Mouse (Mus musculus) embryo, embryonic 11 days (tissue): ENCODE data around the gene Bhlhe23.
A peak's percentile ranks its signal among the peaks of the same experiment; 100 is the strongest.

ENCODE experiments used
- DNase-seq: peaks from one replicate; pipeline ENCODE4 v3.0.0-alpha.2; 2015

Bhlhe23 gene

GRCm38 (mm10) chr2:180776793-180777192 lies at the start of gene Bhlhe23:
Bhlhe23 (minus strand) TSS chr2:180776900.
- no peak for DNase-seq

DNA sequence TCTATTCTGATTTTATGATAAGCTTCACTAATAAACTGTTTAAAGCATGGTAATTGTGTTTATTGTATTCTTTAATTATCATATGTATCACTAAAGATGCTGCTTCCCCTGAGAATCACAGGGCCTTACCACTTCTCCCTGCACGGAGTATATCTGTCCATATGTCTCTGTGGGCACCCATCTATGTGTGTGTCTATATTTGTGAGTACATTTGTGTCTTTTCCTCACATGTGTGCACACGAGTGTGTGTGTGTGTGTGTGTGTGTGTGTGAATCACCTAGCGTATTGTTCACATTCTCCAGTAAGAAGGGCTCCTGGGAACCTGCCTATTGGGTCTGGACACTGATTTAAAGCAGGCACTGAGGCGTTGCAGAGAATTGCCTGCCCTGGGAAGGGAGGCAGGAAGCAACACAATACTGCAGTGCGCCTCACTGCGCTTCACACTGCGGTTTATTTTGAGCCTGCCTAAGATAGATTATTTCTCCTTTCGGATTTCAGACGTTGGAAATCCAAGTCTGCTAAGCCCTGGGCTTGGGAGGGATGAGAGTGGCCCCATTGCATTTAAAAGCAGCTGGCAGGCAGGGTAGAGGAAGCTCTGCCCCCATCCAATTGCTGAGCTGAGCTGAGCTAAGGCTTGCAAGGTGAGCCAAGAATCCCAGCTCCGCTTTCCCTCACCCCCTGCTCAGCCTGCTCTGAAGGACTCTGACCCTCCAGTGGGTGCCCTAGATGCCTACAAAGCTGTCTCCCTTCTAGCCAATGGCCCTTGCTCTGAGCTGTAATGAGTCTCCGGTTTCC lies 48.6 kb upstream of the Bhlhe23 start:
- no peak for DNase-seq

GRCm38 (mm10) chr2:180824724-180825123 lies 48.0 kb upstream of the Bhlhe23 start:
- no peak for DNase-seq

- DNase-seq: no peak
Observed at GRCm38 (mm10) chr2:180824061-180824460, 47.4 kb upstream of the Bhlhe23 start.

DNA sequence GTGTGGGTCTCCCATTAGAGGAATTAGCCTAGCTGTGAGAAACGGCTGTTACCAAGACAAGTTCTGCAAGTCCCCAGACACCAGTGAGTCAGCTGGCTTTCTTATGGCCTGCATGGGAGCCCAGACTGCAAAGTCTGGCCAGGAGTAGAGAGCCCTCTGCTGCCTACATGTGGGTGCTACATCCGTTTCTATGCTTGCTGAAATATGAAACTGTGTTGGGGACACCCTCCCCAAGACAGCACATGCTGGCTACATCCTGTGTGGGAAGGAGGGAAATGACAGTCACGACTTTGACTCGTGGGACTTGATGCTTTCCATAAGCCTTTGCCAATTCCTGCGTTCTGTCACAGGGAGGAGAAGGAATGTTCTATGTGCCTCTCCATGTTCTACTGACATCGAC lies 45.8 kb upstream of the Bhlhe23 start:
- DNase-seq: peak; percentile 51

DNA sequence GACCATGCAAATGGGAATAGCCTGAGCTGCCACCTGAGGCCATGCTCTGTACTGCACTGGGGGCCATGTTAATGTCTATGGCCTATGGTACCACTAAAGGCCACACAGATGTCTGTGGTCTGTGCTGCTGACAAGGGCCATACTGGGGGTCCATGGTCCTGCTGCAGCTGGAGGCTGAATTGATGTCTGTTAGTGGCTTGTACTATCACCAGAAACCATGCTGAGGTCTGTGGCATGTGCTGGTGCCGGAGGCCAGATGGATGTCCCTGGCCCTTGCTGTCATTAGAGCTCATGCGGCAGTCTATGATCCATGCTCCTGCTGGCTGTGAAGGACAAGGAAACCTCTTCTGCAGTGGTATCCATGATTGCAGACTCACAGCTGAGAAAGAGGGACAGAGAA lies 42.8 kb upstream of the Bhlhe23 start:
- DNase-seq: no peak

GRCm38 (mm10) chr2:180816440-180817065 lies 39.9 kb upstream of the Bhlhe23 start:
- no peak for DNase-seq

GRCm38 (mm10) chr2:180813982-180814568 lies 37.4 kb upstream of the Bhlhe23 start:
- no peak for DNase-seq

GRCm38 (mm10) chr2:180811002-180811401 lies 34.3 kb upstream of the Bhlhe23 start:
- no peak for DNase-seq

DNA sequence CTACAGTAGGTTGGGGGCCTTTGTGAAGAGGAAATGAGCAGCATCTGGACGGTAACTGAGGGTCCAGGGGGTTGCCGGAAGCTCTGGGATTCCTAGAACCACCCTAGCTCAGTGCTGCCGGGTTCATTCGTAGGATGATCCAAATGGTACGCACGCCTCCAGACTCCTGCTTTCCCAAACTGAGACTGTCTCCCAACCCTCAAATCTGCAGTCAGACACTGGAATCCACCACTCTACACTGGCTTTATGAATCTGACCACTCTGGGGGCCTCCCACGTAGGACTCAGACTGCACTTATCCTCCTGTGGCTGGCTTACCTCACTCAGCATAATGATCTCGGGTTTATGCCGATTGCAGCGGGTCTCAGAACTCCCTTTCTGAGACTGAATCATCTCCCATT lies 32.8 kb upstream of the Bhlhe23 start:
- DNase-seq: no peak

- DNase-seq: peak; percentile 51
Observed at GRCm38 (mm10) chr2:180805966-180806365, 29.3 kb upstream of the Bhlhe23 start.

GRCm38 (mm10) chr2:180796008-180796407 lies 19.3 kb upstream of the Bhlhe23 start:
- no peak for DNase-seq

DNA sequence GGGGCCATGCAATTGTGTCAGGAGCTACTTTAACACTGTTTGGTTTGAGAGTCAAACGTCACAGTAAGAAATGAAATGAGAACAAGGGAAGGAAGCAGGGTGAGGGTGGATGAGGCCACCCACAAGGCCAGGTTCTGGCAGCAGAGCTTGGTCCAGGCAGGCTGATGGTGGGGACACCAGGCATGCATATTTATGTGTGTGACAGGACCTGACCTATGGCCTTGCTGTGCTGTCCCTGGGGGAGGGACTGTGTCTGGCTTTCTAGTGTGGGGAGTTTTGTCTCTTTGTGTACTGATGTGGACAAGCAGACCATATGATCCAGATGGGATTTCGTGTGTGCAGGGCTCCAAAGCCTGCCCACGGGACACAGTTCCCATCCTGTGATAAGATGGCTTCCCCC lies 18.9 kb upstream of the Bhlhe23 start:
- no peak for DNase-seq

- DNase-seq: no peak
Observed at GRCm38 (mm10) chr2:180794422-180794821, 17.7 kb upstream of the Bhlhe23 start.

GRCm38 (mm10) chr2:180791674-180792073 lies 15.0 kb upstream of the Bhlhe23 start:
- DNase-seq: peak; percentile 66

GRCm38 (mm10) chr2:180788843-180789242 lies 12.1 kb upstream of the Bhlhe23 start:
- no peak for DNase-seq

DNA sequence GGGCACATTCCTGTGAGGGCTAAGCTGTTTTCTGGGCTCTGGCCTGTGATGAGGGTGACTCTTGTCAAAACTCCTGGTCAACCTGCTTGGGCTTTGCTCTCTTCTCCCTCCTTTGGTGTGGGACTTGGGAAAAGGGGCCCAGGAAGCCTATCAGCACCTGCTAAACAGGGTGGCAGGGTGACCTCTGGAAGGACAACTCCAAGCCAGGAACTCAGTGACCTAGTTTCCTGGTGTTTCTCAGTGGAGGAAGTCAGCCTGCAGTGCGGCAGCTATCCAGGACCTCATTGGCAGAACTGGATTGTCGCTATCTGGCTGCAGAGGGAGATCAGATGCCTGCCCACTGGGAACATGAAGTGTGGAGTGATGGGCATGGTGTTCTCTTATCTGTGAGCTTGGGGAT lies 11.7 kb upstream of the Bhlhe23 start:
- no peak for DNase-seq

GRCm38 (mm10) chr2:180787566-180788232 lies 11.0 kb upstream of the Bhlhe23 start:
- no peak for DNase-seq

DNA sequence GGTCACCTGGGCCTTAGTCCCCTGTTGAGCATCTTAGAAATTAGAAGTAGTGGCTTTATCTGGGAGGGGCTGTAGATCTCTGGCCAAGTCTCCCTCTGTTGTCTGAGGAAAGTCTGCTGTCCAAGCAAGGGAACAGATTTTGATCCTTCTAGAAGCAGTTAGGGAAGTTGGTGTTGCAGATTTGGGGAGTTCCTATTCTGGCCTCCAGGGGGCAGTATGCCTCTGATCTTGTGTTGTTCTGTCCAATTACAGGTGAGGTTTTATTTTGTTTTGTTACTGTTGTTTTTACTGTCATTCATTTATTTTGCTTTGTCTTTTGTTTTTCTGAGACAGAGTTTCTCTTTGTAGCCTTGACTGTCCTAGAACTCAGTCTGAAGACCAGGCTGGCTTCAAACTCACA lies 10.0 kb upstream of the Bhlhe23 start:
- DNase-seq: peak; percentile 46

GRCm38 (mm10) chr2:180780282-180780681 lies 3.6 kb upstream of the Bhlhe23 start:
- no peak for DNase-seq

- peak; percentile 74 for DNase-seq
Observed at GRCm38 (mm10) chr2:180779226-180780104, 2.8 kb upstream of the Bhlhe23 start.

- DNase-seq: no peak
Observed at GRCm38 (mm10) chr2:180775641-180776040, 1.1 kb downstream of the Bhlhe23 start.

DNA sequence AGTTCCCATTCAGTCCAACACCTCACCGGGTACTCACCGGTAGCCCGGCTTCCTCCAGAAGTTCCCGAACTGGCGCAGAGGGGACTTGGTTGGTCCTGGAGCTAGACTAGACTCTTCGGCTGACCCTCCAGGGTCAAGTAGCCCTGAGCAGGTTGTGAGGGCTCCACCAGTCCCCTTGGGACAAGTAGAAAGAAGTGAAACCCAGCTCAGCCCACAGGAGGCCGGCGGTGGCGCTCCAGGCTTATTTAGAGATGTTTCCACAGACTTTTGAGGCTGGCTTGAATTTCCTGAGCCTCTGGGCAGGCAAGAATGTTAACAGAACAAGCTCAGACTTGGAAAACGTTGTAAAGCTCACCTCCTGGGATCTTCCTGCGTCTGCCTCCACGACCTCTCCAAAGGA lies 1.5 kb downstream of the Bhlhe23 start:
- DNase-seq: no peak
